Mouse (Mus musculus): Measurements from ENCODE around the gene Gcfc2. TPM values are rescaled to one million over a fixed set of nuclear protein-coding genes. Genes with fewer than 3 reads are reported as not detected.

Gene Gcfc2
- total and polyA plus RNA-seq, 3 experiments = 9.8 to 15.1 TPM; not detected in 1

GRCm38 (mm10) chr6:81910302-81910855 lies 13.1 kb upstream of the Gcfc2 start:
- no peaks in the 10 kb centered on the region for H3K9me3 ChIP-seq (replicated peaks; ENCODE audit: insufficient read depth, low read length)
- DNase-seq (ENCODE audit: low read depth, low spot score) = no peak
- H3K36me3 ChIP-seq (ENCODE audit: control insufficient read depth in 1 of 2, insufficient read depth in 2 of 2, low read length in 2 of 2) = no peaks in the 10 kb centered on the region
- no peak for TF ChIP-seq TCF12 (IDR thresholded peaks at IDR 0.05; ENCODE audit: low read depth, low read length)
- no peak overlapping the region for H3K9ac ChIP-seq (ENCODE audit: control insufficient read depth, low read depth, low read length, poor library complexity, severe bottlenecking)
- H3K27me3 ChIP-seq (ENCODE audit: control insufficient read depth in 1 of 2, insufficient read depth in 2 of 2, low read length in 2 of 2) = no peaks in the 10 kb centered on the region
- no peak overlapping the region for H3K27ac ChIP-seq (ENCODE audit: control insufficient read depth, low read depth, low read length)
- no peaks in the 10 kb centered on the region for H3K79me2 ChIP-seq (ENCODE audit: control insufficient read depth, insufficient read depth, low read length, poor library complexity)
- no peak overlapping the region for H3K4me3 ChIP-seq (ENCODE audit: control insufficient read depth in 1 of 2, insufficient read depth in 1 of 2, low read depth in 2 of 2, low read length in 2 of 2)
- H3K4me1 ChIP-seq (ENCODE audit: control insufficient read depth in 1 of 2, insufficient read depth in 2 of 2, low read length in 2 of 2) = no peaks in the 10 kb centered on the region

- no peaks in the 10 kb centered on the region for H3K79me2 ChIP-seq (ENCODE audit: control insufficient read depth, insufficient read depth, low read length, poor library complexity)
- no peak overlapping the region for H3K9ac ChIP-seq (ENCODE audit: control insufficient read depth, low read depth, low read length, poor library complexity, severe bottlenecking)
- H3K4me3 ChIP-seq (ENCODE audit: control insufficient read depth in 1 of 2, insufficient read depth in 1 of 2, low read depth in 2 of 2, low read length in 2 of 2) = no peak overlapping the region
- H3K27me3 ChIP-seq (ENCODE audit: control insufficient read depth in 1 of 2, insufficient read depth in 2 of 2, low read length in 2 of 2) = no peaks in the 10 kb centered on the region
- H3K4me1 ChIP-seq (ENCODE audit: control insufficient read depth in 1 of 2, insufficient read depth in 2 of 2, low read length in 2 of 2) = no peaks in the 10 kb centered on the region
- TF ChIP-seq ZC3H11A (IDR thresholded peaks at IDR 0.05; ENCODE audit: low read depth, low read length) = no peak
- no peak for TF ChIP-seq POLR2AphosphoS2 (IDR thresholded peaks at IDR 0.05; ENCODE audit: low read length)
- no peak for TF ChIP-seq BHLHE40 (IDR thresholded peaks at IDR 0.05; ENCODE audit: borderline replicate concordance, low read depth, low read length)
- TF ChIP-seq MYC (IDR thresholded peaks at IDR 0.05; ENCODE audit: low read depth, low read length) = no peak
- no peak for TF ChIP-seq MAX (IDR thresholded peaks at IDR 0.05; ENCODE audit: low read length)
- TF ChIP-seq MXI1 (IDR thresholded peaks at IDR 0.05; ENCODE audit: low read depth, low read length) = no peak
- TF ChIP-seq JUND (IDR thresholded peaks at IDR 0.05; ENCODE audit: low read depth, low read length) = no peak
- TF ChIP-seq ZNF384 (IDR thresholded peaks at IDR 0.05; ENCODE audit: low read depth, low read length) = no peak
- no peak for TF ChIP-seq USF2 (IDR thresholded peaks at IDR 0.05; ENCODE audit: borderline replicate concordance in 1 of 2, insufficient read depth in 1 of 2, low read depth in 1 of 2, low read length in 2 of 2)
- TF ChIP-seq SMC3 (IDR thresholded peaks at IDR 0.05; ENCODE audit: low read depth, low read length) = no peak
- TF ChIP-seq GABPA (IDR thresholded peaks at IDR 0.05; ENCODE audit: low read depth, low read length) = no peak
- no peak for TF ChIP-seq EP300 (IDR thresholded peaks at IDR 0.05; ENCODE audit: low read depth in 1 of 2, low read length in 2 of 2)
- TF ChIP-seq SIN3A (IDR thresholded peaks at IDR 0.05; ENCODE audit: low read length) = no peak
- no peak for TF ChIP-seq HCFC1 (IDR thresholded peaks at IDR 0.05; ENCODE audit: low read depth, low read length)
- DNase-seq (ENCODE audit: low read depth, low spot score) = no peak
- no peaks in the 10 kb centered on the region for H3K36me3 ChIP-seq (ENCODE audit: control insufficient read depth in 1 of 2, insufficient read depth in 2 of 2, low read length in 2 of 2)
- no peaks in the 10 kb centered on the region for H3K9me3 ChIP-seq (replicated peaks; ENCODE audit: insufficient read depth, low read length)
- no peak overlapping the region for H3K27ac ChIP-seq (ENCODE audit: control insufficient read depth, low read depth, low read length)
Observed at GRCm38 (mm10) chr6:81911244-81911643, 12.2 kb upstream of the Gcfc2 start.

GRCm38 (mm10) chr6:81911713-81912112 lies 11.8 kb upstream of the Gcfc2 start:
- TF ChIP-seq POLR2A (IDR thresholded peaks at IDR 0.05; ENCODE audit: control insufficient read depth in 1 of 2, insufficient read depth in 1 of 2, low read depth in 1 of 2, low read length in 2 of 2, poor library complexity in 1 of 2) (no peak), RCOR1 (IDR thresholded peaks at IDR 0.05; ENCODE audit: low read depth, low read length) (no peak), RAD21 (IDR thresholded peaks at IDR 0.05; ENCODE audit: low read depth, low read length) (no peak)
- Histone ChIP-seq H3K4me1 (ENCODE audit: control insufficient read depth in 1 of 2, insufficient read depth in 2 of 2, low read length in 2 of 2) (no peaks in the 10 kb centered on the region), H3K4me3 (ENCODE audit: control insufficient read depth in 1 of 2, insufficient read depth in 1 of 2, low read depth in 2 of 2, low read length in 2 of 2) (no peak overlapping the region), H3K9me3 (replicated peaks; ENCODE audit: insufficient read depth, low read length) (no peaks in the 10 kb centered on the region), H3K27ac (ENCODE audit: control insufficient read depth, low read depth, low read length) (no peak overlapping the region), H3K79me2 (ENCODE audit: control insufficient read depth, insufficient read depth, low read length, poor library complexity) (no peaks in the 10 kb centered on the region), H3K27me3 (ENCODE audit: control insufficient read depth in 1 of 2, insufficient read depth in 2 of 2, low read length in 2 of 2) (no peaks in the 10 kb centered on the region), H3K9ac (ENCODE audit: control insufficient read depth, low read depth, low read length, poor library complexity, severe bottlenecking) (no peak overlapping the region), H3K36me3 (ENCODE audit: control insufficient read depth in 1 of 2, insufficient read depth in 2 of 2, low read length in 2 of 2) (no peaks in the 10 kb centered on the region)
- DNase-seq (ENCODE audit: low read depth, low spot score) = no peak

All from MEL (cell line).